Mouse (Mus musculus) limb, embryonic 14.5 days (tissue): ENCODE measurements around the gene Vasp. TPM values are rescaled to one million over a fixed set of nuclear protein-coding genes. Genes with fewer than 3 reads are reported as not detected.

ENCODE experiments used
- ATAC-seq: fragments of 200-750 bp; cut with Nextera tagmentation; 2 replicates; pipeline ENCODE4 v1.8.0; 2017; ENCODE audit warnings: low read depth, moderate number of reproducible peaks, moderate TSS enrichment; ENCODE audit not compliant: low FRiP score
- DNase-seq: peaks from one replicate; pipeline ENCODE4 v3.0.0-alpha.2; 2015; ENCODE audit warnings: low spot score
- H3K27ac ChIP-seq: fragments of 300-500 bp; sonication (generic); replicated peaks from 2 replicates; pipeline ENCODE4 v1.5.1; 2014; ENCODE audit warnings: low read depth, mild to moderate bottlenecking, low read length, moderate library complexity, mixed read lengths
- H3K27me3 ChIP-seq: fragments of 300-500 bp; sonication (generic); 2 replicates; pipeline ENCODE4 v1.6.1; 2014; ENCODE audit warnings: low read length, mixed read lengths; ENCODE audit not compliant: control insufficient read depth, insufficient read depth
- H3K36me3 ChIP-seq: fragments of 300-500 bp; sonication (generic); 2 replicates; pipeline ENCODE4 v1.6.1; 2014; ENCODE audit warnings: mild to moderate bottlenecking, low read length, moderate library complexity, mixed read lengths; ENCODE audit not compliant: control insufficient read depth, insufficient read depth
- H3K4me1 ChIP-seq: fragments of 300-500 bp; sonication (generic); 2 replicates; pipeline ENCODE4 v1.6.1; 2014; ENCODE audit warnings: antibody characterized with exemption, low read length, mixed read lengths; ENCODE audit not compliant: control insufficient read depth, insufficient read depth
- H3K4me2 ChIP-seq: fragments of 300-500 bp; sonication (generic); replicated peaks from 2 replicates; pipeline ENCODE4 v1.6.1; 2014; ENCODE audit warnings: low read depth, mild to moderate bottlenecking, low read length, moderate library complexity; ENCODE audit not compliant: severe bottlenecking
- H3K4me3 ChIP-seq: fragments of 300-500 bp; sonication (generic); replicated peaks from 2 replicates; pipeline ENCODE4 v1.5.1; 2014; ENCODE audit warnings: low read length
- H3K9ac ChIP-seq: fragments of 300-500 bp; sonication (generic); 2 replicates; pipeline ENCODE4 v1.6.1; 2014; ENCODE audit warnings: mild to moderate bottlenecking, low read depth, low read length, moderate library complexity; ENCODE audit not compliant: severe bottlenecking
- H3K9me3 ChIP-seq: fragments of 300-500 bp; sonication (generic); 2 replicates; pipeline ENCODE4 v1.6.1; 2016; ENCODE audit warnings: low read length; ENCODE audit not compliant: control insufficient read depth
- POLR2A ChIP-seq: fragments of 200-500 bp; IDR thresholded peaks from 2 replicates; pipeline ENCODE4 v1.8.0; 2012; ENCODE audit warnings: inconsistent platforms, mild to moderate bottlenecking, moderate library complexity, borderline replicate concordance; ENCODE audit not compliant: insufficient read depth, insufficient read length; ENCODE audit errors: extremely low read depth
- WGBS: fragments of 180-500 bp; shearing (Covaris S2); extraction: QIAGEN DNeasy Blood & Tissue Kit; methylation state at CpG from one replicate; pipeline ENCODE4 v1.1.7; 2014; 5-methylcytosine and 5-hydroxymethylcytosine counted together
- polyA plus RNA-seq, 2 experiments: library from polyadenylated mRNA; depleted of rRNA in 1 of 2; stranded (reverse) in 1 of 2; unstranded in 1 of 2; fragments of >200 nt; fragmentation: Nextera tagmentation in 1 of 2; extraction: Ambion mirVana in 1 of 2; gene quantifications; 2 replicates each; pipeline versions ENCODE4 v1.2.1 to v1.2.3; 2012 to 2014

Vasp gene
- polyA plus RNA-seq, 2 experiments: 66.7 to 126 TPM

DNA sequence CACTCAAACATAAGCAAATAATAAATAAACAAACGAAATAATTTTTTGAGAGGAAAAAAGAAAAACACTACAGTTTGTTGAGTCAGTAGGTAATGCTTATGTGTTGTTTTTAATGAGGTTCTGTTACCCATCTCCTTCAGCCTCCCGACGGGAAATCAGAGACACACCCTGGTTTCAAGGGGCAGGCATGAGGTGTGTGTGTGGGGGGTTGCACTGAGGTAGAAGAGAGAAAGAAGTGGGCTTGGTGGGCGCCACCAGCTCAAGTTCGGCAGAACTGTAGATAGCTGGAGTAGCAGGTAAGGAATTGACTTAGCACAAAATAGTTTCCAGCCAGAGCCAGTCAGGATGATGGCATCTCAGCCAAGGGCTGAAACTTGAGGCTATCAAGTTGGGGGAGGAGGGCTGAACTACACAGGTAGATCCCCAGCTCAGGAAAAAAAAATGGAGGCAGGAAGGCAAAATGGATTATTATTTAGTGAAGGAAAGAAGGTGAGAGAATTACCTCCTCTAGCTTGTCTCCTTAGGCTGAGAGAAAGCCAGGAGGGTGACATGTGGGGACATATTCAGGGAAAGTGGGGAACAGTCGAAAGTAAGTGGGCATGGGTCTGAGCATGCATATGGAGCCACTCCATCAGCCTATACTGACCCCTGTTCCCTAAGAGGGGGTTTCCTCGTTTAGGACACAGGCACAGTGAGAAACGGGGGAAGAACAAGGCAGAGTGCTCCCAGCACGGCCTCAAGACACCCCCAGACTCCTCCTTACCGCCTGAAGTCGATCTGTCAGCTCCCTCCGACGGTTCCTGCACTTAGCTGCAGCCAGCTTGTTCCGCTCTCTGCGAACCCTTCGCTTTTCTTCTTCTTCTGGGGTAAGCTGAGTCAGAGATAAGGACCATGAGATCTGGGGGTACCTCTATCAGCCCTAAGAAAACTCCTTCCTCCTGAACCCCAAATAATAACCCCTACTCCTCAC, 34.5 kb upstream of the Vasp start:
- Histone ChIP-seq H3K4me3 (no peak overlapping the region), H3K9me3 (no peaks in the 10 kb centered on the region), H3K9ac (no peak overlapping the region), H3K27ac (no peak overlapping the region), H3K4me1 (peaks cover 20% of the 10 kb centered on the region), H3K4me2 (no peak overlapping the region), H3K27me3 (peaks cover 61% of the 10 kb centered on the region), H3K36me3 (no peaks in the 10 kb centered on the region)
- ATAC-seq (no peak), DNase-seq (no peak)
- WGBS: 46% methylated on average over 16 of the region's 16 CpGs
- no peak for TF ChIP-seq POLR2A

DNA sequence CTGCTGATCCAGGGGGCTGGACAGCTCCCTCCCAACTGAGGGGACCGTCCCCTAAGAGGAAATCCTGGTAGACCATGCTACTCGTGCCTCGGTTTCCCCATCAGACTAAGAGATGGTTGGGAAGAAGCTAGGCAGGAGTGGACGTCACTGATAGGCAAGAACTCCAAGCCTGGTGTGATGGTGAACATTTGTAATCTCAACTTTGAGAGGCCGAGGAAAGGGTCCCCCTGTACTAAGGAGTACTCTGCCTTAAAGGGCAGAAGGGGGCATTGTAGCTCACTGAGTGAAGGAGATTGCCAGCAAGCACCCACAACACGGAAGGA, 33.8 kb upstream of the Vasp start:
- Histone ChIP-seq H3K4me2 (no peak overlapping the region), H3K4me3 (peak overlapping the region; percentile 31), H3K27me3 (peaks cover 61% of the 10 kb centered on the region), H3K9me3 (no peaks in the 10 kb centered on the region), H3K36me3 (no peaks in the 10 kb centered on the region), H3K4me1 (peaks cover 20% of the 10 kb centered on the region), H3K9ac (0 out of 2 replicates have a peak overlapping the region, but pooled peaks have one; percentile 38), H3K27ac (no peak overlapping the region)
- WGBS: 10% methylated on average over 6 of the region's 6 CpGs
- DNase-seq (no peak), ATAC-seq (no peak)
- no peak for TF ChIP-seq POLR2A

DNA sequence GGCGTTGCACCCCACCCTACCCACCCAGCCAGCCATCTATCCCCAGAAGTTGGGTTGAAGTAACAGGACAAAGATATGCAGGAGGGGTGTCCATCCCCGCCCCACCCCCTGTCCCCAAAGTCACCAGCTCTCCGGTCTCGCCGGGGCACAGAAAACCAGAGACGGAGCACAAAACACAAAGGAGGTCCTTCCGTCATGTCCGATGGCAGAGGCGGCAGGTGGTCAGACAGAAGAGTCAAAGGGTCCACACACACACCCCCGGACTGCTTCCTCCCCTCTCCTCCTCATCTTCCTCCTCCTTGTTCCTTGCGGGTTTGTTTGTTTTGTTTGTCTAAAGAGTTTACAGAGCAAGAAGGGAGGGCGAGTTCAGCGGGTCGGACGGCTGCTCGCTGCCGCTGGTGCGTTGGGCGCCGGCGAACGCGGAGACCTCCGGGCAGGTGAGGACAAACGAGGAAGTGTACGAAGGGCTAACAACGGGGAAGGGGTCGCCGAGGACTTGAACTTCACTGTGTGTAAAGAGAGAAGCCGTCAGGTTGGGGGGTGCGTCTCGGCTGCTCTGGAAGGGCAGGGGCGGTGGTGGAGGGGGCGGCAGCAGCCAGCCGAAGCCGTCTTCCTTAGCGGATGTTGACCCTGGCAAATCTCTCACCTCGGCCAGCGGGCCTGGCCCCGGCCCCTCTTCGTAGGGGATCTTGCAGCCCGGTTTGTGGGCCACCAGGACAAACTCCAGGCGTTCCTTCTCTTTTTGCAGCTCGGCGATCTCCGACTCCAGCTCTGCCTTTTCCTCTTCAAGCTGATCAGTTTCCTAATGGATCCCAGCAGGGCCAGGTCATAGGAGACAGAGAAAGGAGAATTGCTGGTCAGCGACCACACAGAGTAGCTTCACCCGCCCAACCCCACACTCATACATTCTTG, 33.1 kb upstream of the Vasp start:
- no peaks in the 10 kb centered on the region for H3K36me3 ChIP-seq
- H3K27ac ChIP-seq: no peak overlapping the region
- H3K4me2 ChIP-seq: peak overlapping the region; percentile 43
- ATAC-seq (no peak), DNase-seq (no peak)
- WGBS: 4% methylated on average over 45 of the region's 48 CpGs
- no peaks in the 10 kb centered on the region for H3K9me3 ChIP-seq
- H3K27me3 ChIP-seq: peaks cover 61% of the 10 kb centered on the region
- H3K4me1 ChIP-seq: peaks cover 20% of the 10 kb centered on the region
- peak overlapping the region; percentile 38; the same call in 1 of the 2 replicates for H3K9ac ChIP-seq
- peak overlapping the region; percentile 31 for H3K4me3 ChIP-seq
- TF ChIP-seq POLR2A: no peak

DNA sequence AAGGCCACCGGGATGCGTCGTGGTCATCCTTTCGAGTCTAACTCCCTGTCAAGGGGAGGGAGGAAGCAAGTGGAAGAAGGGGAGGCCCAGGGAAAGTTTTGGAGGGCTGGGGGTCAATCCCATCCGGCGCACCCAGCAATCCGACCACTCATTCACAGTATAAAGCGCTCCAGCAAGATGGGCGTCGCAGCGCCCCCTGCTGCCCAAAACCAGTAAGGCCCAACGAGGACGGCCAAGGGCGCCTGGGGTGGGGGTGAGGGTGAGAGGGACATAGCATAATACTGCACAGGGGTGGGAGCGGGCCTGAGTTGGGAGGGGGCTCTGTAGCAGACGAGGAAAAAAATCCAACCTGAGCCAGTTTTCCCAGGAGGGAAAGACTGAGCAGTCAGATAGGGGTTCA, 32.2 kb upstream of the Vasp start:
- H3K27ac ChIP-seq: no peak overlapping the region
- H3K4me3 ChIP-seq: peak overlapping the region; percentile 4; the same call in 1 of the 2 replicates
- H3K4me2 ChIP-seq: peak overlapping the region; percentile 13; the same call in 1 of the 2 replicates
- H3K4me1 ChIP-seq: peaks cover 12% of the 10 kb centered on the region
- H3K9me3 ChIP-seq: no peaks in the 10 kb centered on the region
- H3K36me3 ChIP-seq: no peaks in the 10 kb centered on the region
- TF ChIP-seq POLR2A: no peak
- DNase-seq (peak; percentile 50), ATAC-seq (no peak)
- no peak overlapping the region for H3K9ac ChIP-seq
- WGBS: 1% methylated on average over 14 of the region's 16 CpGs
- H3K27me3 ChIP-seq: peaks cover 61% of the 10 kb centered on the region

DNA sequence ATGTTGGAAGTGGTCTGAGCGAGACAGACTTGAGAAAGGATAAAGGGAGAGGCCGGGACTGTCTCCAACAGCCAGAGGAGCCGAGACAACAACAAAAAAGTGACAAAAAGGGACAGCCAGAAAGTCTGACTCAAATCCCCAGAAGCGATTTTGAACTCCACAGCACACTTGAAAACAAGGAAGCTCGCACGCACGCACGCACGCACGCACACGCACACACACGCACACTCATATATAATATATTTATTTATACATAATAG, 31.4 kb upstream of the Vasp start:
- Histone ChIP-seq H3K27ac (no peak overlapping the region), H3K4me2 (no peak overlapping the region), H3K27me3 (peaks cover 61% of the 10 kb centered on the region), H3K4me3 (no peak overlapping the region), H3K4me1 (peaks cover 10% of the 10 kb centered on the region), H3K36me3 (no peaks in the 10 kb centered on the region), H3K9me3 (no peaks in the 10 kb centered on the region), H3K9ac (no peak overlapping the region)
- TF ChIP-seq POLR2A: no peak
- no peak for ATAC-seq
- WGBS: 79% methylated on average over 12 of the region's 12 CpGs
- DNase-seq: no peak
